ENCODE assay signal across 8 mouse cellular contexts in the genomic region with DNA sequence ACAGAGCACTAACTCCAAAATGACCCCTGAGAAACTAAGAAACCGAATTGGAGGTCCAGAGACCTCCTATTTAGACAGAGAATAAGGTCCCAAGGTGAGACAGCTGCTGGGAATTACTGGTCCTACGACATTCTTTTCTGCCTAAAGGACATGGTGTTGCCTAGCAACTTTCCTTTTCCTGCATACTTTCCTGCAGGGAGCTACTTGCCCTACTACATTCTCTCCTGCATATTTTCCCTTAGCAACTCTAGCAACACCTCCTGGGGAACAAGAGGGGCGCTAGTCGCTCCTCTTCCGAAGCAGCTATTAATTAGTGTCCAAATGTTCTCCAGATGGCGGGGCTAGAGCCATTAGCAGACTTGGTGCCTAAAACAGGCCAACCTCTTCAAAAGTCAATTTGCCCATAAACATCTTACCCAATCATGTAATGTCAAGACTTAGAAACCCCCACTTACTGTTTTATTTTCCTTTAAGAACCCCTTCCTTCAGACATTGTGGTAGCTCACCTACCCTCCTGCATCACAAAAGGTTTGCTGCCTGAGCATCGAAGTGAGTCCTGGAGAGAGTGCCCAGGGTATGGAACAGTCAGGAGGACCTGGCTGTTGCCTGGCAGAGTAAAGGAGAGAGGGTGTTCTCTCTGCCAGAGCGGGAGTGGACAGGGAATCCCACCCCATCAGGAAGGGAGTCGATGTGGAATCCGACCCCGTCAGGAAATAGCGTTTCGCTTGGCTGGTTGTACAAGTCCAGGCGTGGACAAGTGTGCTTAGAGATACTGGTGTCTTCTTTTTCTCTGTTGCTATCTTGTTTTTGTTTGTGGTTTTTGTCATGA. TPM values are rescaled to one million over a fixed set of nuclear protein-coding genes. Genes with fewer than 3 reads are reported as not detected.
DNase-seq lines count a peak whose midpoint lies in the region; ATAC-seq and TF ChIP-seq lines count a peak whose summit lies in the region.

No protein-coding gene starts in this region.

- H3K4me1 ChIP-seq in hindbrain, embryonic 11.5 days (replicated peaks; ENCODE audit: control insufficient read depth, insufficient read depth, low read length), result no peaks in the 10 kb centered on the region
- no peaks in the 10 kb centered on the region for H3K4me1 ChIP-seq in hindbrain, embryonic 14.5 days (replicated peaks; ENCODE audit: control insufficient read depth, insufficient read depth, low read length)
- H3K4me1 ChIP-seq in intestine, embryonic 15.5 days (replicated peaks), result peaks cover 5% of the 10 kb centered on the region; the same call in 1 of the 2 replicates
- H3K4me1 ChIP-seq in lung, adult 2 months (ENCODE audit: control insufficient read depth, insufficient read depth, low read length), result peaks cover 10% of the 10 kb centered on the region
- H3K4me1 ChIP-seq in hindbrain, embryonic 16.5 days (ENCODE audit: control insufficient read depth, insufficient read depth, low read depth, low read length), result no peaks in the 10 kb centered on the region

- no peak for TF ChIP-seq POLR2A in lung, adult 2 months (IDR thresholded peaks at IDR 0.05; ENCODE audit: borderline replicate concordance, extremely low read depth, low read depth, low read length)

- no peak overlapping the region for H3K9ac ChIP-seq in hindbrain, embryonic 11.5 days (ENCODE audit: low read depth, low read length)
- no peak overlapping the region for H3K9ac ChIP-seq in hindbrain, embryonic 14.5 days
- no peak overlapping the region for H3K9ac ChIP-seq in intestine, embryonic 15.5 days
- H3K9ac ChIP-seq in hindbrain, embryonic 16.5 days (ENCODE audit: low read depth, low read length), result no peak overlapping the region

- no peak overlapping the region for H3K27ac ChIP-seq in hindbrain, embryonic 11.5 days (ENCODE audit: low read depth, low read length)
- H3K27ac ChIP-seq in hindbrain, embryonic 14.5 days, result no peak overlapping the region
- no peak overlapping the region for H3K27ac ChIP-seq in intestine, embryonic 15.5 days
- no peak overlapping the region for H3K27ac ChIP-seq in hindbrain, embryonic 16.5 days (ENCODE audit: low read depth, low read length)

- TF ChIP-seq CTCF in lung, adult 2 months (IDR thresholded peaks at IDR 0.05; ENCODE audit: insufficient read depth, low read length), result no peak

- no peak; the same call in 1 of the 2 replicates for ATAC-seq in hindbrain, embryonic 11.5 days (ENCODE audit: low FRiP score)
- ATAC-seq in hindbrain, embryonic 14.5 days (ENCODE audit: low FRiP score), result no peak
- ATAC-seq in intestine, embryonic 15.5 days, result peak; percentile 85
- no peak for ATAC-seq in hindbrain, embryonic 16.5 days

- H3K9me3 ChIP-seq in hindbrain, embryonic 11.5 days (ENCODE audit: control insufficient read depth, low read length), result no peaks in the 10 kb centered on the region
- H3K9me3 ChIP-seq in hindbrain, embryonic 14.5 days (ENCODE audit: control insufficient read depth, low read length), result no peaks in the 10 kb centered on the region
- no peaks in the 10 kb centered on the region for H3K9me3 ChIP-seq in intestine, embryonic 15.5 days
- no peaks in the 10 kb centered on the region for H3K9me3 ChIP-seq in hindbrain, embryonic 16.5 days (ENCODE audit: control insufficient read depth, low read length)

- H3K4me3 ChIP-seq in hindbrain, embryonic 11.5 days (ENCODE audit: low read depth, low read length), result no peak overlapping the region
- no peak overlapping the region for H3K4me3 ChIP-seq in hindbrain, embryonic 14.5 days (replicated peaks; ENCODE audit: low read length)
- no peak overlapping the region for H3K4me3 ChIP-seq in intestine, embryonic 15.5 days (replicated peaks)
- peak overlapping the region; percentile 13 for H3K4me3 ChIP-seq in lung, adult 2 months (replicated peaks; ENCODE audit: extremely low read depth, low read depth, low read length)
- H3K4me3 ChIP-seq in hindbrain, embryonic 16.5 days (ENCODE audit: low read length), result no peak overlapping the region

- no peak overlapping the region for H3K4me2 ChIP-seq in hindbrain, embryonic 11.5 days (replicated peaks; ENCODE audit: low read depth, low read length)
- H3K4me2 ChIP-seq in hindbrain, embryonic 14.5 days (replicated peaks), result no peak overlapping the region
- H3K4me2 ChIP-seq in intestine, embryonic 15.5 days (replicated peaks), result 0 out of 2 replicates have a peak overlapping the region, but pooled peaks have one; percentile 5
- no peak overlapping the region for H3K4me2 ChIP-seq in hindbrain, embryonic 16.5 days (ENCODE audit: low read length)

- WGBS in hindbrain, embryonic 11.5 days, result 33% methylated on average over 14 of the region's 14 CpGs
- WGBS in hindbrain, embryonic 14.5 days, result 31% methylated on average over 14 of the region's 14 CpGs
- WGBS in intestine, embryonic 15.5 days, result 32% methylated on average over 14 of the region's 14 CpGs
- WGBS in lung, adult 2 months, result 27% methylated on average over 14 of the region's 14 CpGs
- WGBS in hindbrain, embryonic 16.5 days, result 39% methylated on average over 14 of the region's 14 CpGs

- no peaks in the 10 kb centered on the region for H3K36me3 ChIP-seq in hindbrain, embryonic 11.5 days (ENCODE audit: control insufficient read depth, insufficient read depth, low read length)
- no peaks in the 10 kb centered on the region for H3K36me3 ChIP-seq in hindbrain, embryonic 14.5 days (replicated peaks; ENCODE audit: control insufficient read depth, insufficient read depth)
- no peaks in the 10 kb centered on the region for H3K36me3 ChIP-seq in intestine, embryonic 15.5 days
- no peaks in the 10 kb centered on the region for H3K36me3 ChIP-seq in hindbrain, embryonic 16.5 days (ENCODE audit: control insufficient read depth, insufficient read depth, low read length)

- peak; percentile 25 for DNase-seq in hindbrain, embryonic 11.5 days (ENCODE audit: low spot score)
- DNase-seq in hindbrain, embryonic 14.5 days (ENCODE audit: low spot score), result no peak
- DNase-seq in ZHBTc4 (ENCODE audit: low read depth, low spot score), result peak; percentile 69
- DNase-seq in lung, adult 2 months, result peak; percentile 45
- DNase-seq in frontal cortex, postnatal 10 days (ENCODE audit: low spot score in 2 of 2), result no peak
- no peak for DNase-seq in adrenal gland, postnatal 36 days

- H3K27me3 ChIP-seq in hindbrain, embryonic 11.5 days (ENCODE audit: control insufficient read depth, insufficient read depth, low read length), result no peaks in the 10 kb centered on the region
- H3K27me3 ChIP-seq in hindbrain, embryonic 14.5 days (ENCODE audit: control insufficient read depth, insufficient read depth, low read length), result no peaks in the 10 kb centered on the region
- H3K27me3 ChIP-seq in intestine, embryonic 15.5 days (replicated peaks), result no peaks in the 10 kb centered on the region
- H3K27me3 ChIP-seq in hindbrain, embryonic 16.5 days (replicated peaks; ENCODE audit: control insufficient read depth, insufficient read depth, low read length), result no peaks in the 10 kb centered on the region

RNA-seq across cellular contexts. Expression of a gene that starts 15.2 kb away (rescaled TPM):
- polyA plus RNA-seq in hindbrain, embryonic 11.5 days (2014; fragmentation: Nextera tagmentation; extraction: Ambion mirVana), result 8.6 and 10.5 TPM in 2 replicates
- 9.5 and 11.1 TPM in 2 replicates for polyA plus RNA-seq in hindbrain, embryonic 14.5 days (2014; fragmentation: Nextera tagmentation; extraction: Ambion mirVana)
- 12.2 and 14.5 TPM in 2 replicates for polyA plus RNA-seq in intestine, embryonic 15.5 days (2015; fragmentation: Nextera tagmentation; extraction: Ambion mirVana)
- polyA plus RNA-seq in lung, adult 2 months (2012; rRNA removed), result 1.5 and 1.8 TPM in 2 replicates
- total RNA-seq in adrenal gland, postnatal 36 days (2021), result 1 to 10 TPM; 3.5 to 3.9 TPM
- polyA plus RNA-seq in hindbrain, embryonic 16.5 days (2015; fragmentation: Nextera tagmentation; extraction: Ambion mirVana), result 8.7 and 10.7 TPM in 2 replicates

RNA-seq across cellular contexts. Expression of a gene that starts 23.4 kb away (rescaled TPM):
- 16.4 and 17.0 TPM in 2 replicates for polyA plus RNA-seq in hindbrain, embryonic 11.5 days (2014; fragmentation: Nextera tagmentation; extraction: Ambion mirVana)
- polyA plus RNA-seq in hindbrain, embryonic 14.5 days (2014; fragmentation: Nextera tagmentation; extraction: Ambion mirVana), result 14.4 and 14.5 TPM in 2 replicates
- 13.1 and 14.4 TPM in 2 replicates for polyA plus RNA-seq in intestine, embryonic 15.5 days (2015; fragmentation: Nextera tagmentation; extraction: Ambion mirVana)
- polyA plus RNA-seq in lung, adult 2 months (2012; rRNA removed), result 0.69 and 1.3 TPM in 2 replicates
- 1 to 10 TPM; 7.3 TPM for total RNA-seq in adrenal gland, postnatal 36 days (2021)
- 11.5 and 11.8 TPM in 2 replicates for polyA plus RNA-seq in hindbrain, embryonic 16.5 days (2015; fragmentation: Nextera tagmentation; extraction: Ambion mirVana)

RNA-seq across cellular contexts. Expression of a gene that starts 50.5 kb away (rescaled TPM):
- 2.9 and 3.8 TPM in 2 replicates for polyA plus RNA-seq in hindbrain, embryonic 11.5 days (2014; fragmentation: Nextera tagmentation; extraction: Ambion mirVana)
- polyA plus RNA-seq in hindbrain, embryonic 14.5 days (2014; fragmentation: Nextera tagmentation; extraction: Ambion mirVana), result 5.6 and 6.3 TPM in 2 replicates
- 5.9 and 6.5 TPM in 2 replicates for polyA plus RNA-seq in intestine, embryonic 15.5 days (2015; fragmentation: Nextera tagmentation; extraction: Ambion mirVana)
- polyA plus RNA-seq in lung, adult 2 months (2012; rRNA removed), result 0.83 and 1.1 TPM in 2 replicates
- 1 to 10 TPM; 2.4 to 2.5 TPM for total RNA-seq in adrenal gland, postnatal 36 days (2021)
- polyA plus RNA-seq in hindbrain, embryonic 16.5 days (2015; fragmentation: Nextera tagmentation; extraction: Ambion mirVana), result 5.8 and 6.0 TPM in 2 replicates

Comparison
In these comparisons a context has a peak if more than half of its experiments do, and no peak if none do; other contexts are left out.
1. DNase-seq: peak in hindbrain, embryonic 11.5 days (single experiment), ZHBTc4 (single experiment) and lung, adult 2 months (single experiment); none in hindbrain, embryonic 14.5 days (single experiment), frontal cortex, postnatal 10 days (0 of 2) and adrenal gland, postnatal 36 days (0 of 2).